Mouse (Mus musculus) liver, embryonic 13.5 days (tissue): ENCODE measurements around the gene Jag2. TPM values are rescaled to one million over a fixed set of nuclear protein-coding genes. Genes with fewer than 3 reads are reported as not detected.

Source experiments
- ATAC-seq: fragments of 200-750 bp; cut with Nextera tagmentation; 2 replicates; pipeline ENCODE4 v1.8.0; 2017; ENCODE audit warnings: low read depth, mild to moderate bottlenecking, moderate number of reproducible peaks, moderate library complexity
- DNase-seq: peaks from one replicate; pipeline ENCODE4 v3.0.0; 2022
- H3K27ac ChIP-seq: fragments of 300-500 bp; sonication (generic); 2 replicates; pipeline ENCODE4 v1.5.1; 2015; ENCODE audit warnings: moderate library complexity, mild to moderate bottlenecking, inconsistent platforms
- H3K27me3 ChIP-seq: fragments of 300-500 bp; sonication (generic); 2 replicates; pipeline ENCODE4 v1.6.1; 2015; ENCODE audit warnings: mild to moderate bottlenecking, inconsistent platforms
- H3K36me3 ChIP-seq: fragments of 300-500 bp; sonication (generic); 2 replicates; pipeline ENCODE4 v1.6.1; 2015; ENCODE audit warnings: mild to moderate bottlenecking, inconsistent platforms
- H3K4me1 ChIP-seq: fragments of 300-500 bp; sonication (generic); replicated peaks from 2 replicates; pipeline ENCODE4 v1.6.1; 2015; ENCODE audit warnings: inconsistent platforms
- H3K4me2 ChIP-seq: fragments of 300-500 bp; sonication (generic); 2 replicates; pipeline ENCODE4 v1.6.1; 2015; ENCODE audit warnings: inconsistent platforms, mild to moderate bottlenecking, moderate library complexity
- H3K4me3 ChIP-seq: fragments of 300-500 bp; sonication (generic); replicated peaks from 2 replicates; pipeline ENCODE4 v1.5.1; 2015; ENCODE audit warnings: mild to moderate bottlenecking, inconsistent platforms
- H3K9ac ChIP-seq: fragments of 300-500 bp; sonication (generic); 2 replicates; pipeline ENCODE4 v1.6.1; 2015; ENCODE audit warnings: mild to moderate bottlenecking, inconsistent platforms
- H3K9me3 ChIP-seq: fragments of 300-500 bp; sonication (generic); replicated peaks from 2 replicates; pipeline ENCODE4 v1.6.1; 2016; ENCODE audit warnings: inconsistent platforms
- WGBS: fragments of 180-500 bp; shearing (Covaris S2); methylation state at CpG from one replicate; pipeline ENCODE4 v1.1.7; 2015; ENCODE audit not compliant: insufficient replicate concordance; 5-methylcytosine and 5-hydroxymethylcytosine counted together
- polyA plus RNA-seq: library from polyadenylated mRNA; unstranded; fragments of >200 nt; fragmentation: Nextera tagmentation; extraction: Ambion mirVana; gene quantifications from 2 replicates; pipeline ENCODE4 v1.2.1, GENCODE M21; 2015

Jag2 gene
- polyA plus RNA-seq, 1 experiment from 2014 or later: 0.20 TPM

DNA sequence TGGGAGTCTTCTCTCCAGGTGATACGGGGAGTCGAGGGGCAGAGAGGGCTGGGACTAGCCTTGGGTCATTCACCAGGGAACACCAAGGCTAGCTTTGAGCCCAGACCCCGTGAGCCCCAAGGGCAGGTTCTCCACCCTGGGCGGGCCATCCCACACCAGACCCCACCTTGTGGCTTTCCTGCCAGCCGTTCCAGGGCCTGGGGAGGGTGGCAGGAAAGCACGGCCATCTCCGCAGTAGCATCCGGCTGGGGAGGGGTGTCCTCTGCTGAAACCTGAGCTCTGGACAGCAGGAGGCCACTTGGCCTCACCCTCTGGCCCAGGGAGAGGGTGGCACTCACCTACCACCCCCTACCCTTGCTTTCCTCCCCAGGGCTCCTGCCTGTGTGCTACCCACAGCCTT lies 11.7 kb downstream of the Jag2 start:
- 14% methylated on average over 8 of the region's 8 CpGs for whole genome bisulfite sequencing
- no peak for DNase-seq
- Histone ChIP-seq H3K4me1 (peaks cover 7% of the 10 kb centered on the region; the same call in 1 of the 2 replicates), H3K4me2 (no peak overlapping the region), H3K4me3 (no peak overlapping the region), H3K27ac (no peak overlapping the region), H3K9ac (no peak overlapping the region), H3K27me3 (no peaks in the 10 kb centered on the region), H3K9me3 (no peaks in the 10 kb centered on the region), H3K36me3 (no peaks in the 10 kb centered on the region)
- no peak for ATAC-seq

DNA sequence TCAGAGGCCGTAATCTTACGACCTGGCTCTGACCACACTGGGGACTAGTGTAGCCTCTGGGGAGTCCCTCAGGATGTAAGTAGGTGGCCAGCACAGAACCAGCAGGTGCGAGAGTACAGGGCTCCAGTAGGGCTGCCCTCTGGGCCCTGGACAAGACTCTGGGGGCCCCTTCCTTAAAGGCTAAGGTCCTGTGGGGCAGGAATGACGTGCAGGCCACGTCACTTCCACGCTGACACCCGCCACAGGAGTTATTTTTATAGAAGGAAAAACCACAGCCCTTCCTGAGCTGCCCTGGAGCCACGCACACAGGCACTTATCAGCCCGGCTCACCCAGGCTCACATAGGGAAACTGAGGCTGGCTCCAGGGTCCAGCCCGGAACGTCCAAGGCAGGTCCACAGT lies 12.1 kb downstream of the Jag2 start:
- Histone ChIP-seq H3K4me3 (no peak overlapping the region), H3K36me3 (no peaks in the 10 kb centered on the region), H3K9me3 (no peaks in the 10 kb centered on the region), H3K27ac (no peak overlapping the region), H3K4me2 (no peak overlapping the region), H3K4me1 (peaks cover 7% of the 10 kb centered on the region; the same call in 1 of the 2 replicates), H3K27me3 (no peaks in the 10 kb centered on the region), H3K9ac (no peak overlapping the region)
- ATAC-seq (no peak; the same call in 1 of the 2 replicates), DNase-seq (no peak)
- WGBS: 24% methylated on average over 11 of the region's 11 CpGs

DNA sequence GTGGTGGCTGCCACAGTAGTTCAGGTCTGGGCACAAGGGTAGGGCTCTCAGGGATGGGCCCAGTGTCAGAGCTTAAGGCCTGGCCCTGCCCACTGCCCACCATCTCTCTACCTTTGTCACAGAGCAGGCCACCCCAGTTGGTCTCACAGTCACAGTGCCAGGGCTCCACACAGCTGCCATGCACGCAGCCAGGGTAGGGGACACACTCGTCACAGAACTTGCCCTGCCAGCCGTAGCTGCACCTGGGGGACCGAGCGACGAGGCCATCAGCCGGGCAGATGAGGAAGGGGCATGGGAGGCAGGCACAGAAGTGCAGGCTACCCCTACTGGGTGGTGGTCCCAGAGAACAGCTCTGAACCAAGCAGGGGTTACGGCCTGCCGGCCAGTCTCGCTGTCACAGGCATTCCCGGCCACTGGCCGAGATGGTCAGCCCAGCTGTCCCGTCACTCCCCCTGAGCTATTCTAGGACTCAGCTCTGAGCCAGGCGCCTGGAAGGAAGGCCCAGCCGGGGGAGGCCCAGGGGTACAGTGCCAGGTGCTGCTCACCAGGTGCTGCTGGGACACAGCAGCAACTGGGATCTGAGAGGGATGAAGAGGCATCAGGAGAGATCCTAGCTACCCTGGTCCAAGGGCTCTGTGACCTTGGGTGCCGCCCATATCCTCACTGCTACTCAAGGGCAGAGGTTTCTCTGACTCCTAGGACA lies 12.7 kb downstream of the Jag2 start:
- no peak overlapping the region for H3K4me3 ChIP-seq
- DNase-seq (no peak), ATAC-seq (no peak)
- 79% methylated on average over 16 of the region's 16 CpGs for WGBS
- H3K4me2 ChIP-seq: no peak overlapping the region
- no peaks in the 10 kb centered on the region for H3K36me3 ChIP-seq
- H3K9me3 ChIP-seq: no peaks in the 10 kb centered on the region
- H3K4me1 ChIP-seq: peaks cover 7% of the 10 kb centered on the region; the same call in 1 of the 2 replicates
- no peaks in the 10 kb centered on the region for H3K27me3 ChIP-seq
- H3K9ac ChIP-seq: no peak overlapping the region
- no peak overlapping the region for H3K27ac ChIP-seq

DNA sequence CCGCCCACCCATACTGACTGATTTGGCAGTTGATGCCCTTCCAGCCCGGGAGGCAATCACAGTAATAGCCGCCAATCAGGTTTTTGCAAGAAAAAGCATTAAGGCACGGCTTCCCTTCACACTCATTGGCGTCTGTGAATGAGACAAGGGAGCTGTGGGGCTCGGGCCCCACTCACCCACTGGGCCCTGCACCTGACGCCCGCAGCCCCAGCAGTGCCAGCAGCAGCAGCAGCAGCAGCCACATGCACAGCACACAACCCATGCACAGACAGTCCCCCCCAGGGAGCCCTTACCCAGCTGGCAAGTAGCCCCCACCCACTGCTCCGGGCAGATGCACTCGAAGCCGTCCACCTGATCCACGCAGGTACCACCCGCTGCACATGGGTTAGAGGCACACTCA lies 14.0 kb downstream of the Jag2 start:
- DNase-seq (no peak), ATAC-seq (no peak)
- H3K4me1 ChIP-seq: peaks cover 7% of the 10 kb centered on the region; the same call in 1 of the 2 replicates
- WGBS: 78% methylated on average over 13 of the region's 13 CpGs
- no peaks in the 10 kb centered on the region for H3K36me3 ChIP-seq
- H3K4me2 ChIP-seq: no peak overlapping the region
- no peaks in the 10 kb centered on the region for H3K27me3 ChIP-seq
- no peak overlapping the region for H3K4me3 ChIP-seq
- no peak overlapping the region for H3K27ac ChIP-seq
- no peaks in the 10 kb centered on the region for H3K9me3 ChIP-seq
- H3K9ac ChIP-seq: no peak overlapping the region

DNA sequence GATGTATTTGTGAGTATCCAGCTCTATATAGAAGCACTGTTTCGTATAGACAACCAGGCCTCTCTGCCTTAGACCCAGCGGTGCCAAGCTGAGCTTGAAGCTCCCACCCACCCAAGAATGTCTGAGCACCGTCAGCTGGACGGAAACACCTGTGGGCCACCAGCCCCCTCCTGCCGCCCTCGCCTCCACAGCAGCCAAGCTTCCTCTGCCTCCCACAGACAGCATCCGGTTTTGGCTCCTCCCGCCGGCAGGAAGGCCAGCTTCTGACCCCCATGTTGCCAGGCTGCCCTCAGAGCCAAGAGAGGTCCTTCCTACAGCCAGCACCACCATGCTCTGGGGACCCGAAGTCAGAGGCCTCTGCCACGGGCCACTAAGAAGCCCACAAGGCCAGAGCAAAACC lies 15.0 kb downstream of the Jag2 start:
- DNase-seq (no peak), ATAC-seq (no peak)
- no peak overlapping the region for H3K4me3 ChIP-seq
- H3K4me1 ChIP-seq: peaks cover 8% of the 10 kb centered on the region; the same call in 1 of the 2 replicates
- no peak overlapping the region for H3K27ac ChIP-seq
- H3K9me3 ChIP-seq: no peaks in the 10 kb centered on the region
- no peak overlapping the region for H3K4me2 ChIP-seq
- 65% methylated on average over 11 of the region's 11 CpGs for WGBS
- H3K36me3 ChIP-seq: no peaks in the 10 kb centered on the region
- no peaks in the 10 kb centered on the region for H3K27me3 ChIP-seq
- no peak overlapping the region for H3K9ac ChIP-seq

DNA sequence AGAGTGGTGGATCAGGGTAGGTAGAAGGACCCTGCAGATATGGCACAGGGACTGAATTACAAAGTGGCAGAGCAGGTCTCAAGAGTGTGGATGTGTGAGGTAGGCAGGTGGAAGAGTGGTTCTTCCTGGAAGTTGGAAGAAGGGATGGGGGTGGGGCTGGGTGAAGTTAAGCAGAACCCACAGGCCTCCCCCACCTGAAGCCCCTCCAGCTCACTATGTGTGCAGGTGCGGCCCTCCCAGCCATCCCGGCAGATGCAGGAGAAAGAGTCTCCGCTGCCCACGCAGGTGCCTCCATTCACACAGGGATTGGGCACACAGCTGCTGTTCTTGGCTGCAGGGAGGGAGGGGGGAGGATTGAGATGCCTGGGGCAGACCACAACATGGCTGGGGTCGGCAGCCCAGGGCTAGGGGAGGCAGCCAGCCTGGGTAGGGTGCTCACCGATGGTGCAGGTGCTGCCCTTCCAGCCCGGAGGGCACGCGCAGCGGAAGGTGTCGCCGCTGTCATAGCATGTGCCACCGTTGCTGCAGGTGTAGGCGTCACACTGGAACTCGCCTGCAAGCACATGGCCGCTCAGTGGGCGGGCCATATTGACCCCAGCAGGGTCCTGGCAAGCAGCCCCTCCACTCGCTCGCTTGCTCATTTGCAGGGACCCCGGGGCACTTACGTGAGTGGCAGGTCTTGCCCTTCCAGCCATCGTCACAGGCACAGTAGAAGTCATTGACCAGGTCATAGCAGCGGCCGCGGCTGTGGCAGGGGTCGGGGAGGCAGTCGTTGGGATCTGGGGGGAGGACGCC lies 16.4 kb downstream of the Jag2 start:
- no peaks in the 10 kb centered on the region for H3K9me3 ChIP-seq
- H3K4me1 ChIP-seq: peaks cover 8% of the 10 kb centered on the region; the same call in 1 of the 2 replicates
- no peak overlapping the region for H3K4me2 ChIP-seq
- no peaks in the 10 kb centered on the region for H3K27me3 ChIP-seq
- ATAC-seq: no peak
- H3K4me3 ChIP-seq: no peak overlapping the region
- no peak overlapping the region for H3K9ac ChIP-seq
- no peak for DNase-seq
- H3K36me3 ChIP-seq: no peaks in the 10 kb centered on the region
- 80% methylated on average over 28 of the region's 28 CpGs for WGBS
- H3K27ac ChIP-seq: no peak overlapping the region

DNA sequence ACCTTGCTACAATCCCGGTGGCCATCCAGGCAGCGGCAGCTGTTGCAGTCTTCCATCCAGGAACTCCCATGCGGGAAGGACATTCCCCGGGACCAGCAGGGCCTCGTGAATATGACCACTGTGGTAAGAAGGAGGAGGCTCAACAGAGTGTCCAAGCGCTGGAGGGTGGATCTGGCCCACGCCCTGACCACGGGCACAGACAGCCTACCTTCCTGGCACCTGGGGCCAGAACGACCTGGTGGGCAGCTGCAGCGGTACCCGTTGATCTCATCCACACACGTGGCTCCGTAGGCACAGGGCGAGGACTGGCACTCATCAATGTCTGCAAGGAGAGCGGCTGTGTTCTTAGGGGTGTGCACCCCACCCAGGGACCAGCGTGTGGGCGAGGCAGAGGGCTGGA lies 17.9 kb downstream of the Jag2 start:
- Histone ChIP-seq H3K4me2 (no peak overlapping the region), H3K36me3 (no peaks in the 10 kb centered on the region), H3K9ac (no peak overlapping the region), H3K27me3 (no peaks in the 10 kb centered on the region), H3K4me1 (0 out of 2 replicates have a peak, but pooled peaks cover 2% of the 10 kb centered on the region), H3K4me3 (no peak overlapping the region), H3K9me3 (no peaks in the 10 kb centered on the region), H3K27ac (no peak overlapping the region)
- ATAC-seq (no peak), DNase-seq (no peak)
- 69% methylated on average over 17 of the region's 17 CpGs for WGBS

DNA sequence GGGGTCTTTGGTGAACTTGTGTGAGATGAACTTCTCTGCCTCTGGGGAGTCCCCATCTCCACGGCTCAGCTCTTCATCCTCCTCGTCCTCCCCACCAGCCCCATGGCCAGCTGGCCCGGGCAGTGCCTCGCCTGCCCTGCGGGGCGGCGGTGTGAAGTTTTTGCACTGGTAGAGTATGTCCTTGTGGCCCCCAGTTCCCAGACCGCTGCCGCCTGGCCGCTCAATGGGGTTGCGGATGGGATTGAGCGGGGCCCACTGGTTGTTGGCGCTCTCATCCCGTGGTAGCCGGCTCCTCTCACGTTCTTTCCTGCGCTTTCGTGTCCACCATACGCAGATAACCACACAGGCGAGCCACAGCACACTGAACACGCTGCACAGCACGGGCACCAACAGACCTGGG lies 20.6 kb downstream of the Jag2 start:
- WGBS: 83% methylated on average over 22 of the region's 22 CpGs
- H3K27ac ChIP-seq: no peak overlapping the region
- H3K9me3 ChIP-seq: no peaks in the 10 kb centered on the region
- no peak for DNase-seq
- H3K4me1 ChIP-seq: 0 out of 2 replicates have a peak, but pooled peaks cover 2% of the 10 kb centered on the region
- no peaks in the 10 kb centered on the region for H3K27me3 ChIP-seq
- H3K4me2 ChIP-seq: no peak overlapping the region
- no peak overlapping the region for H3K9ac ChIP-seq
- no peaks in the 10 kb centered on the region for H3K36me3 ChIP-seq
- ATAC-seq: no peak
- no peak overlapping the region for H3K4me3 ChIP-seq

DNA sequence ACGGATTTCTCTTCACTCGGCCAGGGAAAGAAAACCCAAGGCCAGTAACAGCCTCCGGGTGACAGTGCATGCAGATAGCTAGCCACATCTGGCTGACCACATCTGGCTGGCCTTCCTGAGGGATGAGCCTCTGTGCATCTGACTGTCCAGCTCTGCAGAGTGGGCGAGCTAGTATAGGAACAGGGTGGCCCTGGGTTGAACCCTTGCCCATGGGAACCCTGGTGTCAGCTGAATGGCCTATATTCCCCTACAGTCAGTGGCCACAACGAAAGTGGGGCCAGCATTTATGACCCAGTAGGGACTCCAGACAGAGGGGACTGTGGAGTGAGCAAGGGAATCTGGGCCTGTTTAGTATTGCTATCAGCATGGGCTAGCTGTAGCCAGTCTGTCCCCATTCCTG lies 24.6 kb downstream of the Jag2 start:
- H3K27me3 ChIP-seq: no peaks in the 10 kb centered on the region
- no peak for ATAC-seq
- no peaks in the 10 kb centered on the region for H3K9me3 ChIP-seq
- H3K27ac ChIP-seq: no peak overlapping the region
- WGBS: 58% methylated on average over 5 of the region's 5 CpGs
- no peaks in the 10 kb centered on the region for H3K36me3 ChIP-seq
- H3K4me3 ChIP-seq: no peak overlapping the region
- no peak overlapping the region for H3K9ac ChIP-seq
- no peaks in the 10 kb centered on the region for H3K4me1 ChIP-seq
- no peak overlapping the region for H3K4me2 ChIP-seq
- no peak for DNase-seq

DNA sequence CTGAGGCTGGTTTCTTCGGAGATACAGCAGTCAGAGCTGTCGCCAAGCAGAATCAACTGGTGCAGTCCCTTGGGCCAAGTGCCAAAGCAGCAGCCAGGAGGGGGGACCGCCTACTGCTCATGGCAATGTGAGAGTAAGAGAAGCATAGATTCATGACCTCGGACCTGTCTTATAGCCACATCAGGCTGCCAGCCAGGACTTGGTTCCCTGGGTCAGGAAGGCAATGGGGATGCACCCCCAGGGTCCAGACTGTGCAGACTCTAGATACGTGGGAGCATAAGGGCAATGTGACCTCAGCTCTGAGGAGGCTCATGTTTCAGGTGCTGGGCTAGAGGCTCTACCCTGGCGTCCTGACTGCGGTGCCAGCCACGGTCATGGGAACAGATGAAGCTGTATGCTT lies 25.6 kb downstream of the Jag2 start:
- no peak for DNase-seq

DNA sequence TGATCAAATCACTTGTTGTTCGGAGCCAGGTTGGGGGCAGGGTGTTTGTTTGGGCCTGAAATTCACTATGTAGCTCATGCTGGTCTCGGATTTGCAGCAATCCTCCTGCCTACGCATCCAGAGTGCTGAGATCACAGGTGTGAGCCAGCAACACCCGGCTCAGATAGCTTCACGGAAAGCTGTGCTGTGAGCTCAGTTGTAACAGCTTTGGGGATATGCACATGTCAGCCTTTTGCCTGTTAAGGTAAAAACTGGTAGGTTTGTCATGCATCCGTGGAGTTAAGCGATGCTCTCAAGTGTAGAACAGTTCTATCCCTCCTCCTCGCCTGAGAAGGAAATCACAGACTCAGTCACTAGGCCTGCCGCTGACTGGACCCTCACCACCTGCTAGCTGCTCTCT lies 28.9 kb downstream of the Jag2 start:
- Histone ChIP-seq H3K4me1 (peaks cover under 1% of the 10 kb centered on the region; the same call in 1 of the 2 replicates), H3K36me3 (no peaks in the 10 kb centered on the region), H3K4me2 (no peak overlapping the region), H3K9me3 (no peaks in the 10 kb centered on the region), H3K27me3 (peaks cover 7% of the 10 kb centered on the region; the same call in 1 of the 2 replicates), H3K9ac (no peak overlapping the region), H3K4me3 (no peak overlapping the region), H3K27ac (no peak overlapping the region)
- DNase-seq (no peak), ATAC-seq (no peak)
- 68% methylated on average over 9 of the region's 9 CpGs for WGBS

More for the DNA sequence above, 25.6 kb downstream of the Jag2 start:
- no peak overlapping the region for H3K9ac ChIP-seq
- no peak for ATAC-seq
- no peaks in the 10 kb centered on the region for H3K36me3 ChIP-seq
- no peaks in the 10 kb centered on the region for H3K27me3 ChIP-seq
- no peak overlapping the region for H3K4me3 ChIP-seq
- WGBS: 70% methylated on average over 8 of the region's 8 CpGs
- no peaks in the 10 kb centered on the region for H3K4me1 ChIP-seq
- no peaks in the 10 kb centered on the region for H3K9me3 ChIP-seq
- no peak overlapping the region for H3K27ac ChIP-seq
- no peak overlapping the region for H3K4me2 ChIP-seq
